ENCODE assay signal across 11 mouse cellular contexts in genomic region chr6:112971116-112971768, GRCm38 (mm10). TPM values are rescaled to one million over a fixed set of nuclear protein-coding genes. Genes with fewer than 3 reads are reported as not detected.
DNase-seq lines count a peak whose midpoint lies in the region; ATAC-seq and TF ChIP-seq lines count a peak whose summit lies in the region.
"Had no signal": no experiment of that assay in that cellular context is flagged by ENCODE, and none has a peak within 500 bp of the region (broad histone marks: within the 10 kb centered on the region; RNA-seq: fewer than 3 reads in every experiment).

No protein-coding gene starts in this region.

- POLR2A ChIA-PET in Patski (lab: Charles Lee) = no interaction called here

- no peaks in the 10 kb centered on the region for H3K9me3 ChIP-seq in heart, embryonic 11.5 days (replicated peaks; ENCODE audit: control insufficient read depth, low read length)
- no peaks in the 10 kb centered on the region for H3K9me3 ChIP-seq in forebrain, postnatal 0 days (ENCODE audit: low read length)
- H3K9me3 ChIP-seq in midbrain, embryonic 11.5 days (ENCODE audit: control insufficient read depth, low read length) = no peaks in the 10 kb centered on the region

- TF ChIP-seq CTCF in Patski (IDR thresholded peaks at IDR 0.05) = no peak
- peak; percentile 44 for TF ChIP-seq CTCF in forebrain, postnatal 0 days (IDR thresholded peaks at IDR 0.05; ENCODE audit: low read depth)

- no peak overlapping the region for H3K9ac ChIP-seq in heart, embryonic 11.5 days (ENCODE audit: low read depth, low read length)
- H3K9ac ChIP-seq in forebrain, postnatal 0 days = no peak overlapping the region
- peak overlapping the region; percentile 6; the same call in 1 of the 2 replicates for H3K9ac ChIP-seq in midbrain, embryonic 11.5 days (ENCODE audit: low read length)

- H3K4me3 ChIP-seq in heart, embryonic 11.5 days (ENCODE audit: low read depth, low read length) = no peak overlapping the region
- no peak overlapping the region for H3K4me3 ChIP-seq in forebrain, postnatal 0 days (ENCODE audit: low read depth, low read length)
- H3K4me3 ChIP-seq in midbrain, embryonic 11.5 days (ENCODE audit: low read depth, low read length) = no peak overlapping the region
- H3K4me3 ChIP-seq: erythroblast, embryonic 14.5 days had no signal

- H3K4me2 ChIP-seq in heart, embryonic 11.5 days = no peak overlapping the region
- H3K4me2 ChIP-seq in forebrain, postnatal 0 days (ENCODE audit: low read depth) = no peak overlapping the region
- H3K4me2 ChIP-seq in midbrain, embryonic 11.5 days = peak overlapping the region; percentile 40

- no peaks in the 10 kb centered on the region for H3K36me3 ChIP-seq in heart, embryonic 11.5 days (ENCODE audit: control insufficient read depth, insufficient read depth, low read length)
- no peaks in the 10 kb centered on the region for H3K36me3 ChIP-seq in forebrain, postnatal 0 days (ENCODE audit: insufficient read depth)
- H3K36me3 ChIP-seq in midbrain, embryonic 11.5 days (ENCODE audit: control insufficient read depth, insufficient read depth, low read length) = no peaks in the 10 kb centered on the region

- intact Hi-C loops in gastrocnemius, postnatal 36 days (cut with DNase I) = no loop called here

- no peak overlapping the region for H3K27ac ChIP-seq in heart, embryonic 11.5 days (ENCODE audit: low read depth, low read length)
- H3K27ac ChIP-seq in forebrain, postnatal 0 days (ENCODE audit: low read depth, low read length) = 0 out of 2 replicates have a peak overlapping the region, but pooled peaks have one; percentile 82
- peak overlapping the region; percentile 94 for H3K27ac ChIP-seq in midbrain, embryonic 11.5 days (ENCODE audit: low read depth, low read length)

- peak; percentile 36 for DNase-seq in heart, adult 11 months
- no peak for DNase-seq in Patski (ENCODE audit: low read depth, low spot score)
- DNase-seq in forebrain, postnatal 0 days = peak; percentile 46
- DNase-seq in midbrain, embryonic 11.5 days (ENCODE audit: low spot score, missing footprints) = peak; percentile 94
- no peak for DNase-seq in lung, postnatal 10 days
- DNase-seq in kidney, adult 11 months = no peak
- DNase-seq in gastrocnemius, postnatal 36 days = no peak
- DNase-seq: adrenal gland, postnatal 10 days; cerebellum, adult 8-10 months had no signal

- H3K4me1 ChIP-seq in heart, embryonic 11.5 days (ENCODE audit: control insufficient read depth, insufficient read depth, low read length) = peaks cover 12% of the 10 kb centered on the region
- peaks cover 37% of the 10 kb centered on the region for H3K4me1 ChIP-seq in forebrain, postnatal 0 days (ENCODE audit: insufficient read depth)
- H3K4me1 ChIP-seq in midbrain, embryonic 11.5 days (ENCODE audit: control insufficient read depth, insufficient read depth, low read length) = peaks cover 49% of the 10 kb centered on the region

- no peak for ATAC-seq in heart, embryonic 11.5 days (replicated peaks; ENCODE audit: insufficient number of reproducible peaks, low FRiP score, low TSS enrichment)
- peak; percentile 87 for ATAC-seq in Patski
- no peak for ATAC-seq in forebrain, postnatal 0 days
- peak; percentile 12; the same call in 1 of the 2 replicates for ATAC-seq in midbrain, embryonic 11.5 days (ENCODE audit: low FRiP score)

- CTCF ChIA-PET in Patski (lab: Charles Lee) = interaction anchor here (0.9 to 1.5 kb wide), 2 partner anchors 22 to 24 kb away, joined by 3 to 4 read pairs; no protein-coding TSS in a partner anchor

- H3K27me3 ChIP-seq in heart, embryonic 11.5 days (ENCODE audit: control insufficient read depth, insufficient read depth, low read length) = no peaks in the 10 kb centered on the region
- H3K27me3 ChIP-seq in Patski = no peaks in the 10 kb centered on the region
- no peaks in the 10 kb centered on the region for H3K27me3 ChIP-seq in forebrain, postnatal 0 days (ENCODE audit: insufficient read depth, low read length)
- H3K27me3 ChIP-seq in midbrain, embryonic 11.5 days (ENCODE audit: control insufficient read depth, insufficient read depth, low read length) = no peaks in the 10 kb centered on the region

- WGBS in heart, embryonic 11.5 days (ENCODE audit: insufficient replicate concordance) = 53% methylated on average over 6 of the region's 6 CpGs
- 9% methylated on average over 6 of the region's 6 CpGs for WGBS in forebrain, postnatal 0 days
- WGBS in midbrain, embryonic 11.5 days = 30% methylated on average over 6 of the region's 6 CpGs

- in situ Hi-C loops in Patski (cut with MboI; ENCODE audit: low pct_unique_long_range_greater_than_20kb) = no loop called here

RNA-seq across cellular contexts. Expression of gene Srgap3, which starts 24.2 kb away (rescaled TPM):
- polyA plus RNA-seq in heart, embryonic 11.5 days (2014; fragmentation: Nextera tagmentation; extraction: Ambion mirVana) = 0.77 and 1.2 TPM in 2 replicates
- polyA plus RNA-seq in Patski (2021) = 37.7 TPM
- total RNA-seq in forebrain, postnatal 0 days (2014; rRNA removed) = 39.4 and 56.7 TPM in 2 replicates
- 13.2 and 21.2 TPM in 2 replicates for polyA plus RNA-seq in forebrain, postnatal 0 days (2015; fragmentation: Nextera tagmentation; extraction: Ambion mirVana)
- 48.9 and 54.9 TPM in 2 replicates for polyA plus RNA-seq in midbrain, embryonic 11.5 days (2014; fragmentation: Nextera tagmentation; extraction: Ambion mirVana)
- 1 to 10 TPM; 1.2 to 1.3 TPM for total RNA-seq in gastrocnemius, postnatal 36 days (2021)

Comparison
In these comparisons a context has a peak if more than half of its experiments do, and no peak if none do; other contexts are left out.
1. DNase-seq: peak in heart, adult 11 months (single experiment), forebrain, postnatal 0 days (single experiment) and midbrain, embryonic 11.5 days (single experiment); none in Patski (single experiment), lung, postnatal 10 days (single experiment), kidney, adult 11 months (single experiment) and gastrocnemius, postnatal 36 days (0 of 2).
2. ATAC-seq: peak in Patski (single experiment) and midbrain, embryonic 11.5 days (single experiment); none in heart, embryonic 11.5 days (single experiment) and forebrain, postnatal 0 days (single experiment).